ENCODE assay signal across 19 mouse cellular contexts in genomic region chr10:18995465-18996261, GRCm38 (mm10). TPM values are rescaled to one million over a fixed set of nuclear protein-coding genes. Genes with fewer than 3 reads are reported as not detected.
DNase-seq lines count a peak whose midpoint lies in the region; ATAC-seq and TF ChIP-seq lines count a peak whose summit lies in the region.
"Had no signal": no experiment of that assay in that cellular context is flagged by ENCODE, and none has a peak within 500 bp of the region (broad histone marks: within the 10 kb centered on the region; RNA-seq: fewer than 3 reads in every experiment).

No protein-coding gene starts in this region.

- H3K9me3 ChIP-seq in lung, postnatal 0 days (ENCODE audit: low read length), result no peaks in the 10 kb centered on the region
- 0 out of 2 replicates have a peak, but pooled peaks cover 2% of the 10 kb centered on the region for H3K9me3 ChIP-seq in embryonic facial prominence, embryonic 10.5 days
- H3K9me3 ChIP-seq: G1E; hindbrain, embryonic 15.5 days; lung, embryonic 15.5 days had no signal

- ATAC-seq in lung, postnatal 0 days, result peak; percentile 49
- ATAC-seq: forebrain, embryonic 14.5 days had no signal

- no peak overlapping the region for H3K9ac ChIP-seq in lung, postnatal 0 days (replicated peaks; ENCODE audit: low read depth)
- H3K9ac ChIP-seq: heart, embryonic 12.5 days; hindbrain, embryonic 15.5 days; lung, embryonic 15.5 days had no signal

- no peak for TF ChIP-seq POLR2A in kidney, adult 2 months (IDR thresholded peaks at IDR 0.05; ENCODE audit: low read depth, low read length)

- peak; percentile 51 for DNase-seq in lung, postnatal 0 days (ENCODE audit: low spot score)
- DNase-seq in lung, adult 18-20 months, result no peak
- peak; percentile 62 for DNase-seq in kidney, adult 2 months
- peak; percentile 39 to 48 for DNase-seq in kidney, postnatal 36 days
- DNase-seq in thymus, postnatal 0 days (ENCODE audit: low spot score), result no peak
- no peak for DNase-seq in adrenal gland, postnatal 14 days
- DNase-seq in retina, postnatal 1 day, result no peak
- no peak for DNase-seq in embryonic facial prominence, embryonic 10.5 days (ENCODE audit: low spot score)
- DNase-seq: cerebellum, postnatal 14 days; left cerebral cortex, postnatal 4 days; right cerebral cortex, postnatal 4 days; thymus, adult 18-20 months had no signal

- H3K27me3 ChIP-seq in lung, postnatal 0 days (replicated peaks; ENCODE audit: insufficient read depth, low read length), result no peaks in the 10 kb centered on the region
- no peaks in the 10 kb centered on the region for H3K27me3 ChIP-seq in kidney, adult 2 months (replicated peaks; ENCODE audit: control insufficient read depth, insufficient read depth, low read length)
- H3K27me3 ChIP-seq in embryonic facial prominence, embryonic 10.5 days (replicated peaks; ENCODE audit: low read depth, poor library complexity, severe bottlenecking), result no peaks in the 10 kb centered on the region
- H3K27me3 ChIP-seq: heart, embryonic 12.5 days; hindbrain, embryonic 15.5 days; lung, embryonic 15.5 days had no signal

- no peak overlapping the region for H3K4me2 ChIP-seq in lung, postnatal 0 days (replicated peaks; ENCODE audit: low read depth, low read length)
- H3K4me2 ChIP-seq: heart, embryonic 12.5 days; hindbrain, embryonic 15.5 days; liver, embryonic 11.5 days; lung, embryonic 15.5 days had no signal

- no peak for TF ChIP-seq EP300 in lung, postnatal 0 days (IDR thresholded peaks at IDR 0.05)

- H3K4me1 ChIP-seq in lung, postnatal 0 days (ENCODE audit: insufficient read depth, low read depth, low read length), result no peaks in the 10 kb centered on the region
- H3K4me1 ChIP-seq in kidney, adult 2 months (ENCODE audit: control insufficient read depth, insufficient read depth, low read length), result peaks cover 7% of the 10 kb centered on the region; the same call in 1 of the 2 replicates
- no peaks in the 10 kb centered on the region for H3K4me1 ChIP-seq in embryonic facial prominence, embryonic 10.5 days
- H3K4me1 ChIP-seq: heart, embryonic 12.5 days; hindbrain, embryonic 15.5 days; lung, embryonic 15.5 days had no signal

- 74% methylated on average over 12 of the region's 12 CpGs for WGBS in lung, postnatal 0 days
- WGBS in kidney, adult 2 months, result 59% methylated on average over 12 of the region's 12 CpGs
- WGBS in embryonic facial prominence, embryonic 10.5 days, result 87% methylated on average over 12 of the region's 12 CpGs

- H3K36me3 ChIP-seq in lung, postnatal 0 days (ENCODE audit: insufficient read depth, low read length), result no peaks in the 10 kb centered on the region
- no peaks in the 10 kb centered on the region for H3K36me3 ChIP-seq in kidney, adult 2 months (ENCODE audit: control insufficient read depth, insufficient read depth, low read length)
- peaks cover 3% of the 10 kb centered on the region; the same call in 1 of the 2 replicates for H3K36me3 ChIP-seq in embryonic facial prominence, embryonic 10.5 days (replicated peaks)
- H3K36me3 ChIP-seq: heart, embryonic 12.5 days; hindbrain, embryonic 15.5 days; lung, embryonic 15.5 days had no signal

- no peak overlapping the region for H3K4me3 ChIP-seq in lung, postnatal 0 days (ENCODE audit: low read depth, low read length)
- H3K4me3 ChIP-seq in kidney, adult 2 months (ENCODE audit: insufficient read depth, low read depth, low read length), result no peak overlapping the region
- H3K4me3 ChIP-seq in embryonic facial prominence, embryonic 10.5 days, result no peak overlapping the region
- H3K4me3 ChIP-seq: heart, embryonic 12.5 days; hindbrain, embryonic 15.5 days; layer of hippocampus, adult 2 months; lung, embryonic 15.5 days had no signal

- TF ChIP-seq CTCF in lung, postnatal 0 days (IDR thresholded peaks at IDR 0.05), result no peak
- no peak for TF ChIP-seq CTCF in kidney, adult 2 months (conservative IDR thresholded peaks at IDR 0.05; ENCODE audit: insufficient read depth, insufficient read length, low read depth, low read length)

- H3K27ac ChIP-seq in lung, postnatal 0 days (ENCODE audit: low read length), result no peak overlapping the region
- no peak overlapping the region; the same call in 1 of the 2 replicates for H3K27ac ChIP-seq in kidney, adult 2 months (ENCODE audit: insufficient read depth, low read depth, low read length)
- no peak overlapping the region for H3K27ac ChIP-seq in embryonic facial prominence, embryonic 10.5 days (replicated peaks)
- H3K27ac ChIP-seq: hindbrain, embryonic 15.5 days; layer of hippocampus, adult 2 months; lung, embryonic 15.5 days had no signal

RNA-seq across cellular contexts. Expression of gene Tnfaip3, which starts 19.8 kb away (rescaled TPM):
- polyA plus RNA-seq in lung, postnatal 0 days (2015; fragmentation: Nextera tagmentation; extraction: Ambion mirVana), result 4.9 and 9.5 TPM in 2 replicates
- 2.0 and 3.3 TPM in 2 replicates for polyA plus RNA-seq in kidney, adult 2 months (2012; rRNA removed)
- polyA plus RNA-seq in thymus, postnatal 0 days (2015; fragmentation: Nextera tagmentation; extraction: Ambion mirVana), result 26.6 and 27.6 TPM in 2 replicates
- 4.7 and 10.3 TPM in 2 replicates for total RNA-seq in adrenal gland, postnatal 14 days (2021)
- polyA plus RNA-seq in embryonic facial prominence, embryonic 10.5 days (2016; fragmentation: Nextera tagmentation; extraction: Ambion mirVana), result 1.4 and 1.6 TPM in 2 replicates

Comparison
In these comparisons a context has a peak if more than half of its experiments do, and no peak if none do; other contexts are left out.
1. DNase-seq: peak in lung, postnatal 0 days (single experiment), kidney, adult 2 months (single experiment) and kidney, postnatal 36 days (2 of 2); none in lung, adult 18-20 months (0 of 2), thymus, postnatal 0 days (single experiment), adrenal gland, postnatal 14 days (single experiment), retina, postnatal 1 day (single experiment) and embryonic facial prominence, embryonic 10.5 days (single experiment).